Mouse (Mus musculus) ES-Bruce4 (cell line): ENCODE data around the gene Jup.

Experiments
- CTCF ChIP-seq: IDR thresholded peaks from one replicate; pipeline ENCODE4 v1.8.1; 2011; ENCODE audit warnings: low read depth, low read length
- EP300 ChIP-seq: IDR thresholded peaks from 2 replicates; pipeline ENCODE4 v1.6.1; 2011; ENCODE audit warnings: low read depth, low read length; ENCODE audit not compliant: insufficient read depth
- POLR2A ChIP-seq: IDR thresholded peaks from one replicate; pipeline ENCODE4 v1.8.1; 2011; ENCODE audit warnings: low read length; ENCODE audit not compliant: insufficient read depth

DNA sequence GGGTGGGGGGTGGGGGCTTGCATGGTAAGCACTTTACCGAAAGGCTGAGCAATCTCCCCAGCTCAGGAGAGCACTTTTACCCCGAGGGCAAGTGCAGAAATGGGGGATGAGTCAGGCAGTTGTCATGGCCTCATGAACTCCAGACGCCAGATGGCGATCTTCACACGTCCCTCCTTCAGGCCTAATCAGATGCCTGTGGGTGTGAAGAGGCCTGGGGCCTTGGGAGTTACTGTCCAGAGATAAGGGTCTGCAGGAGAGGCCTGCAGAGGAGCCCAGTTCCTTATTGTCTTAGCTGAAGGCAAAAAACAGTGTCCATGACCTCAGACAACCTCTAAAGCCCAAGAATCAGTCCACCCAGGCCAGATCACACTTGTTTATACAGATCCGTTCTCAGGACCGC lies 28.3 kb upstream of the Jup start:
- TF ChIP-seq CTCF (peak; percentile 90), POLR2A (no peak), EP300 (peak; percentile 72; the same call in 1 of the 2 replicates)
